Mouse (Mus musculus) embryonic stem cell, embryonic (primary cell): ENCODE measurements at regions not wholly inside any gene's neighbourhood (a gene's known extent, or its start where the extent isn't known, plus 50 kb on each side); places are given as distances from the start of the nearest gene placed in this dataset.

Source experiments
- CTCF ChIA-PET, 4 experiments: fragments of 300-600 bp in 2 of 4; fragments of 350-600 bp in 2 of 4; sonication (Branson Sonifier 250); formaldehyde crosslinking; loops; one replicate each; lab custom pipeline; 2022; ENCODE audit warnings: inconsistent platforms in 2 of 4; lab: Charles Lee
- POLR2A ChIA-PET, 4 experiments: fragments of 300-600 bp in 2 of 4; fragments of 350-600 bp in 2 of 4; sonication (Branson Sonifier 250); formaldehyde crosslinking; loops; one replicate each; lab custom pipeline; 2022; ENCODE audit warnings: antibody characterized with exemption in 4 of 4, inconsistent platforms in 1 of 4; lab: Charles Lee

GRCm38 (mm10) chr12:90469754-90470153 lies 268.5 kb downstream of the Dio2 start:
- CTCF ChIA-PET: no interaction called here
- POLR2A ChIA-PET: no interaction called here

- ChIA-PET CTCF (no interaction called here), POLR2A (no interaction called here)
Observed at GRCm38 (mm10) chr12:90460121-90460520, 278.1 kb downstream of the Dio2 start.

GRCm38 (mm10) chr12:90440672-90441071 lies 297.6 kb downstream of the Dio2 start:
- POLR2A ChIA-PET: no interaction called here
- CTCF ChIA-PET: no interaction called here

GRCm38 (mm10) chr12:90425276-90426063 lies 312.8 kb downstream of the Dio2 start:
- CTCF ChIA-PET: no interaction called here
- POLR2A ChIA-PET: no interaction called here

- CTCF ChIA-PET: no interaction called here
- POLR2A ChIA-PET: no interaction called here
Observed at GRCm38 (mm10) chr12:90417590-90418221, 320.5 kb downstream of the Dio2 start.

- CTCF ChIA-PET: no interaction called here
- POLR2A ChIA-PET: no interaction called here
Observed at GRCm38 (mm10) chr12:90408716-90409115, 329.5 kb downstream of the Dio2 start.

GRCm38 (mm10) chr12:90398564-90398963 lies 339.7 kb downstream of the Dio2 start:
- ChIA-PET POLR2A (interaction anchor here in 1 of 4 experiments (0.7 kb wide), 1 partner anchor 582 kb away, joined by 3 read pairs; no protein-coding TSS in a partner anchor), CTCF (interaction anchor here in 3 of 4 experiments (0.6 to 1.3 kb wide), 4 partner anchors 15 to 1712 kb away, joined by 3 to 4 read pairs (median 3); no protein-coding TSS in a partner anchor)
